Mouse (Mus musculus) adrenal gland, adult 2 months (tissue): ENCODE measurements around the gene Bicdl1. TPM values are rescaled to one million over a fixed set of nuclear protein-coding genes. Genes with fewer than 3 reads are reported as not detected.
A peak's percentile ranks its signal among the peaks of the same experiment; 100 is the strongest.

Experiments used
- DNase-seq: peaks from one replicate; pipeline ENCODE4 v3.0.0; 2021
- microRNA-seq, 2 experiments: library from miRNA; unstranded; fragments of <30 nt; microRNA quantifications; one replicate each; pipeline ENCODE4 v1.2.0; 2021
- polyA plus RNA-seq: library from polyadenylated mRNA; depleted of rRNA; stranded (reverse); fragments of >200 nt; gene quantifications from 2 replicates; pipeline ENCODE4 v1.2.3, GENCODE M21; 2012; rRNA removed
- total RNA-seq, 2 experiments: library from RNA; stranded (reverse); gene quantifications; 2 replicates each; pipeline ENCODE4 v1.2.3; 2021

Gene Bicdl1
- total and polyA plus RNA-seq, 3 experiments, result 5.4 to 25.3 (median 13.2) TPM

DNA sequence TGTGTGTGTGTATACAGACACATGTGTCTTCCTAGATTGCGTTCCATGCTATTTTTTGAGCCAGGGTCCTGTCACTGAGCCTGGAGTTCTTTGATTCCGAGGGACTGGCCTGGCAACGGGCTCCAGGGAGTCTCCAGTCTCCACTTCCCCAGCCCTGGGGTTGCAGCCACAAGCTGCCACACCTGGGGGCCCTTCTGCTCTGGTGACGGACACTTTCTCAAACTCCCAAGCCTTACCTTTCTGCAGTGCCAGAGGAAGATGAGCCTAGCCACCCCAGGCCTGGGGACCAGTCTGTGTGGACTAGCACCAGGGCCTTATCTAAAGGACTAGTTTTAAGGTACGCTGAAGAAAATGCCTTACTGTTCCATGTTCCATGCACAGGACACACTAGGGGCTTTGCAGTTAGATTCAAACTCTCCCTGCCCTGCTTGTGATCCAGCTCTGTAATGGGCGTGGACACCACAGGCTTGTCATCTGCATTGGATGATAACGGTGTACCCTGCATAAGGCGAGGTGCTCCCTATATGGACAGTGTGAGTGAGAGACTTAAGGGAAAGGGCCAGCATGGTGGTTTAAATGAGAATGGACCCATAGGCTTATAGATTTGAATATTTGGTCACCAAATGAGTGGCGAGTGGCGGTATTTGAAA, 105.1 kb downstream of the Bicdl1 start:
- no peak for DNase-seq

DNA sequence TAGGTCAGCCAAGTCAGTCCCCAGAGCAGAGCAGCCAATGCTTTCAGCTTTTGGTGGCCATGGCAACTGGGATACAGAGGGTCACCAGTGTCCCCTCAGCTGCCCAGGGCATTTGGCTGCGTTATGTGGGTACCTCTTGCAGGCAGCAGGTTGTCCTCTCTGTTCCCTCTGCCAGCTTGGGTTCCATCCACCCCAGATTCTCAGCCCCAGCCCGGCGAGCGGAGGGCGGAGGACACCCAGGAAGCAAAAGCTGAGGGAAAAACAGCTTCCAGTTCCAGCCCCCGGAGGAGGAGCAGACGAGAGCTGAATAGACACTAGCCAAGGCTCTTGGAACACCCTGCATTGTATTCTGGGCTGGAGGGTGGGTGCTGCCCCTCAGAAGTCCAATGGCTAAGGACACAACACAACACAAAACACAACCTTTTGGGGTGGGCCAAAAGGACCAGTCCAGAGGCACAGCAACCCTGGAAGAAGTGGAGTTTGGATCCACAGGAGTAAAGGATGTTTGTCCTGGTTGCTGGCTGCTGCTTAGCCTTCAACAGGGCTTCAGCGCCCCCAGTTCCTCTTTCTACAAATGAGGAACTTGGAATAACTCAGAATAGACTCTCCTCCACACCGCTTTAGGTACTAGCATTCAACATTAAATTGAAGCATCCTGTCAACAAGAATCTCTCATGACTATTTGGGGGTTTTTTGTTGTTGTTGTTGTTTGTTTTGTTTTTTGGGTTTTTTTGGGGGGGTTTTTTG, 107.6 kb downstream of the Bicdl1 start:
- DNase-seq, result no peak

DNA sequence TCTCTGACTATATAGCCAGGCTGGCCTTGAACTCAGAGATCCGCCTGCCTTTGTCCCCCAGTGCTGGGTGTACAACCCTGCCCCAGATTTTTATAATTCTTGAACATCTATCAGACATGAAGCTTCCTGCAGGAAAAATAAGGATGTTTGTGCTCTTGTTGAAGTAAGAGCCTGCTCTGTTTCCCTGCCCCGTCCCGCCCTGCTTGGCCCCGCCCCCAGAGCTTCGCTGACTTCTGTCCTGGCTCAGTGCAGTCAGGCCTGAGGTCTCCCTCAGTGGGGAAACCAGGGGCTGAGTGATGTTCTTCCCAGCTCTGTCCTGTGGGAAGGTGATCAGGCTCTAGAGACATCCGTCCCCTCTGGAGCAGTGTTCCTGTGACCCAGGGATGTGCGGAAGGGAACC, 108.7 kb downstream of the Bicdl1 start:
- no peak for DNase-seq

DNA sequence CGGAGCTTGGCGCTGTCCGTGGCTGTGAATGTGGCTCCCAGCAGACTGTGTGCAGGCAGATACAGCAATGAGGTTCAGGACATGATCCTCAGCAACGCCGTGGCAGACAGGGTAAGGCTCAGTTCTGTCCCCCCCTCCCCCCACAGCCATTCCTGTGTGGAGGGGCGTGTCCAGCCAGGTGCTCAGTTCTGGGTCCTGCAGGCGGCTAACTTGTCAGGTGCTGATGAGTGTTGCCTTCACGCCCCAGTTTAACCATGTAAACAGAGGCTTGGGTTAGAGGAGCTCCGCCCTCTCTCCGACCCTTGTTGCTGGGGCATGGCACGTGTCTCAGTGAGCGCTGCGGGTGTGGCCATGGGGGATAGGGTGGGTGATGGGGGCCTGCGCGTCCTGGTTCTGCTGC, 111.7 kb downstream of the Bicdl1 start:
- DNase-seq, result no peak

DNA sequence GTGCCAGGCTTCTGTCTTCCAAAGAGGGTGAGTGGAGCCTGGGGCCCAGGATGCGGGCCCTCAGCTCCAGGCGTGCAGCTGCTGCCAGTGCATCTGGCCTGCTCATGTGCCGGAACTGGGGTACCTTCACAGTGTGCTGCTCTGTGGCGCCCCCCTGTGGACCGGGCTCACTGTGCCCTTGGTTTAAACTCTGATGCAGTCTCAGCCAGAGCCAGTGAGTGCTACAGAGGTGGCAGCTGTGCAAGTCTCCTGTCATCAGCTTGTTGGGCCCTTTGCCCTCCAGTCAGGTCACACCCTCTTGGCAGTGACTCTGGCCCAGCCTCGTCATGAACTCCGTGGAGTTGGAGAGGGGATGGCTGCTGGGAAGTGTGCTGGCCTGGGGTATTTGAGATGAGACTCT, 116.5 kb downstream of the Bicdl1 start:
- peak; percentile 46 for DNase-seq

DNA sequence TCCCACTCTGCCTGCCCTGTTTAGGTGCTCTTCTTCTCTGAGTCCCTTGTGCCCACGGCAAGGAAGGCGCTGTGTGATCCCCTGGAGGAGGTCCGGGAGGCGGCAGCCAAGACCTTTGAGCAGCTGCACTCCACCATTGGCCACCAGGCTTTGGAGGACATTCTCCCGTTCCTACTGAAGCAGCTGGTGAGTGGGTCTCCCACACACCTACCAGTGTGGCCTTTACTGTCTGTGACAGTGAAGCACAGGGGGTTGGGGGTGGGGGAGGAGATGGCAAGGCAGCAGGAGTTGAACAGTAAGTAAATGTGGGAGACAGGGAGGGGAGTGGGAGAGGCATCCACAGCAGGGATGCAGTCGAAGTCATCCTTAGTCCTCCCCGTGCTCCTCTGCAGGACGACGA, 118.1 kb downstream of the Bicdl1 start:
- DNase-seq, result no peak

DNA sequence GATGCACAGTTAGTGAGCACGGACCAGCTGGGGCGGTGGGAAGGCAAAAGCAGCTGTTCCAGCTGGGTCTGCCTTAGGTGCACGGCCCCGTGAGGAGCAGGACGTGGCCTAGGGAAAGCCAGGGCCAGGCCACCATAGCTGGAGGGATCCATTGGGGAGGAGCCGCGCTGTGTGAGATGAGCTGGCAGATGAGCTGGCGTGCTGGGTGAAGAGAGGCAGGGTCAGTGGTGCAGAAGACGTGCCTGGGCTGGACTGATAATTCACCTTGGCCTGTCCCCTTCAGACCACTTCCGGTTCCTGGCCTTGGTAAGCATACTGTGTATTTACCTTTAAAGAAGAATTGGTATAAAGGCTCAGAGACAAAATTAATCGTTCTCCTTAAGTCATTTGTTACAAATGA, 119.9 kb downstream of the Bicdl1 start:
- DNase-seq, result peak; percentile 58

DNA sequence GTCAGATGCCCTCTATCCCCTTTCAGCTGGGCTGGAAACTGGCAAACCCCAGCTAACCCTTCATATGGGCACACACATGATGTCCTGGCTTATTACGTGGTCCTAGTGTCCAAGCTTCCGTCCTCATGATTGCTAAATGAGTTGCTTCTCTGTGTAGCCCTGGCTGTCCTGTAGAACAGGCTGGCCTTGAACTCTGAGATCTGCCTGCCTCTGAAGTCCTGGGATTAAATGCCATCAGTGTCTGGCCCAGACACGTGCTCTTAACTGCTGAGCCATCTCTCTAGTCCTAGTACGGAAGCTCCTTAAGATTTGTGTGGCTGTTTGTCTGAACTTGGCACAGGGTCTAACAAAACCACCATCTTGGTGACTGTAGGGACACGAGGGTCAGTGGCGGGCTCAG, 127.9 kb downstream of the Bicdl1 start:
- DNase-seq, result peak; percentile 50

Small RNAs within 50 kb of the gene (microRNA-seq; reads per million reads assigned to microRNA genes)
- gene Mir7030, result 0 to 0.22 reads per million in 2 experiments

Other genes with a start within 250 kb of the Bicdl1 start
- gene Sirt4, start 246.9 kb downstream of the Bicdl1 start, total RNA-seq, result 10 to 100 TPM; 15.1 to 28.0 TPM
- 47.4 and 61.7 TPM in 2 replicates for gene Sirt4, start 246.9 kb downstream of the Bicdl1 start, polyA plus RNA-seq
- gene Pxn, start 224.9 kb downstream of the Bicdl1 start, total RNA-seq, result 10 to 100 TPM; 39.4 to 47.2 TPM
- 66.9 and 67.5 TPM in 2 replicates for gene Pxn, start 224.9 kb downstream of the Bicdl1 start, polyA plus RNA-seq
- gene Rplp0, start 172.2 kb downstream of the Bicdl1 start, total RNA-seq, result 100 to 1,000 TPM; 758 to 884 TPM
- gene Rplp0, start 172.2 kb downstream of the Bicdl1 start, polyA plus RNA-seq, result 1,163 and 1,198 TPM in 2 replicates
- 10 to 100 TPM; 48.6 to 51.1 TPM for gene Gcn1l1, start 166.4 kb downstream of the Bicdl1 start, total RNA-seq
- gene Gcn1l1, start 166.4 kb downstream of the Bicdl1 start, polyA plus RNA-seq, result 41.2 and 49.4 TPM in 2 replicates
- 10 to 100 TPM; 64.2 to 66.2 TPM for gene Rab35, start 99.7 kb downstream of the Bicdl1 start, total RNA-seq
- 65.8 and 73.8 TPM in 2 replicates for gene Rab35, start 99.7 kb downstream of the Bicdl1 start, polyA plus RNA-seq
- gene Cit, start 113.7 kb upstream of the Bicdl1 start, total RNA-seq, result 1 to 10 TPM; 3.9 to 5.2 TPM
- 4.0 and 8.7 TPM in 2 replicates for gene Cit, start 113.7 kb upstream of the Bicdl1 start, polyA plus RNA-seq